Mouse (Mus musculus): Measurements from ENCODE around the gene Ccn5.

The Ccn5 gene

DNA sequence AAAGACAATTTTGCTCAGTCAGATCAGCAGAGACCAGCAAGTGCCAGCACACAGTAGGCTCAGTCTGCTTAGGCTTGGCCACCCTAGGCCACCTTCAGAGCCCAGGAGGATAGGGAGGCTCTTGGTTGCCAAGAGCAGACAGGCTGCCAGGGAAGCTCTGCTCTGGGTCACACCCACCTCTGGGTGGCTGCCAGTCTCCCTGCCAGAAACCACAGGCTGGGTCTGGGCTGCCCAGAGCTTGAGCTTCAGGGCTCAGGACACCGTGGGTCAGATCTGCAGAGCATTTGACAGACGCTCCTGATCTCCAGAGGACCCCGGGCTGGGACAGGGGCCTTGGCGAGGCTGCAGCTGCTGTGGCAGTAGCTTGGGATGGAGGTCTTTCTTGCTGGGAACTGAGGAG is at the start of gene Ccn5:
TSS of gene Ccn5 (plus strand) at position 255 of the 400 bp plus-strand sequence.
- CTCF ChIA-PET, result interaction anchor here (0.5 kb wide), 1 partner anchor 225 kb away, joined by 3 read pairs; no protein-coding TSS in a partner anchor

DNA sequence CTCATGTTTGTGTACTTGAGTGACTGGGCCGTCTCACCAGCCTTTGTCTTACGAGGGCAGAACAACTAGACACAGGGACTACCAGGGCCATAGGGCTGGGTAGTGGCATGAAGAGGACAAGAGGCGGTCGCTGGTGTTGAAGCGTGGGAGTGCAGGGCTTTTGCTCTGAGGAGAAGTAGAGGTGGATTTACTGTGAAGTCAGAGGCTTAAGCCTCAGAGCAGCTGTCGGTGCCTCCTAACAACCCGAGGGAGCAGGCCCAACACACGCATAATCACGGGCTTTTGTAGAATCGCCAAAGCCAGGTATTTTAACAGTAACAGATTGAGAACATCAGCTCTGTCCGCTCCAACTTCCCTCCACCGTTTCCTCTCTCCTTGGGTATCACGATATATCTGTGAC is 44.0 kb upstream of the Ccn5 start:
- CTCF ChIA-PET, result no interaction called here

DNA sequence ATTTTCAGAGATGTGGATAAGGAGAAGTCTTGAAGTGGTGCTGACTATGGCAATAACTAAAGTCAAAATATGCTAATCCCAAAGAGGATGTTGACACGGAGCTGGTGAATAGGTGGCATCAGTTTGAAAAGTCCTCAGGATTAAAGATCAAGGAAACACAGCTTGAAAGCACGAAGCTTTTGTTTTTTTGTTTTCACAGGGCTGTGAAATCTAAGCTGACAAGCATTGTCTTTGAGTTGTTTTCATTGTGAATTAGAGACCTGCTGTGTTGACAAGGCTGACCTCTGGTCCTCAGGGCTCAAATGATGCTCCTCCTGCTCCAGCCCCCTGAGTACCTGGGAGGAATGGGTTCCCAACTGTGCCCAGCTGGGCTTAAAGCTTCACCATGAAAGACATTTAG is 43.6 kb upstream of the Ccn5 start:
- CTCF ChIA-PET, result no interaction called here

DNA sequence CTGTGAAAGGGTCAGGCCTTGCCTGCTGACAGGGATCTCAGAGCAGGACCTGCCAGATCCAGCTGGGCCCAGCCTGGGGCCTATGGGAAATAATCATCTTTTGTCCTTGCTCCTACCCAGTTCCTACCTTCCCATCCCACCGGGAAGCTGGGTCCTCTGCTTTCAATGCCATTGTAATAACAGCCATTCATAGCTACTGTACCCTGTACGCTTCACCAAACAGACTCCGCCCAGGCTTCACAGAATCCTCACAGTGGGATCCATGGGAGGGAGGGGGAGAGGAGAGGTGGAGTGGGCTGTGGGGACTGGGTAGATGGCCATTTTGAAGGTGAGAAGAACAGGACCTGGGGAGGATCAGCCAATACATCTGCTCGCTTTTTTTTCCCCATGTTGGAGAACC is 41.8 kb upstream of the Ccn5 start:
- CTCF ChIA-PET, result no interaction called here

DNA sequence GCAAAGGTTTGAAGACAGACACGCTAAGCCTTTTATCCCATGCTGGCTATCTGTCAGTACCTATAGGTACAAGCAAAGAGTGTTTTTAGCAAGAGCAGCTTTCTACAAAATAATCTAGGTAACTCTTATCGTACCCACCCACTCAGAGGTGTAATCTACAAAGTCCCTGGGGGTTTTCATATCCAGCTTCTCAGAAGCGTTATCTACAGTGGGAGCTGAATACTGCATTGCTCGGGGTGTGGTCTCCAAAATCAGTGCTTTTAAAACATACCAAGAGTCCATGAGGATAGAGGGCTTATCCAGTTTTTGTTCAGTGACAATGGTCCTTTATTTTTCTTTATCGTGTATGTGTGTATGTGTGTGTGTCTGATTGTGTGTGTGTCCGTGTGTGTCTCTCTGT is 37.3 kb upstream of the Ccn5 start:
- CTCF ChIA-PET, result interaction anchor here (0.6 kb wide), 1 partner anchor 99 kb away, joined by 8 read pairs; no protein-coding TSS in a partner anchor

DNA sequence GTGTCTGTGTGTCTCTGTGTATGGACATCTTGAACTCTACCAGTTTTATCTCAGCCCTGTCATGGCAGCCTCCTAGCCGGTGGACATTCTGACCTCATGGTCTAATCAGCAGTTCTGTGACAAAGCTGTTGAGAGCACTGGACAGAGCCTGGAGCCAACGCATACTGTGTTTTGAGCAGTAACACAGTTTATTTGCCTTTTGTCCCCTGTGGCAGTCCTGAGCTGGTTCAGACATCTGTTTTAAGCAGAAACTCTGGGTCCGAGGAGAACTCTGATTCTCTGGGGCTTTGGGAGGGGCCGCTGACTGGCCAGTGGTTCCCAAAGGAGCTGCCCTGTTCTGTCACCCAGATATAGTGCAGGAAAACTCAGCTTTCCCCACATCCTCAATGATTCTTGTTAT is 36.8 kb upstream of the Ccn5 start:
- CTCF ChIA-PET, result interaction anchor here (0.6 to 0.7 kb wide), 2 partner anchors 69 to 100 kb away, joined by 6 to 8 read pairs; no protein-coding TSS in a partner anchor

DNA sequence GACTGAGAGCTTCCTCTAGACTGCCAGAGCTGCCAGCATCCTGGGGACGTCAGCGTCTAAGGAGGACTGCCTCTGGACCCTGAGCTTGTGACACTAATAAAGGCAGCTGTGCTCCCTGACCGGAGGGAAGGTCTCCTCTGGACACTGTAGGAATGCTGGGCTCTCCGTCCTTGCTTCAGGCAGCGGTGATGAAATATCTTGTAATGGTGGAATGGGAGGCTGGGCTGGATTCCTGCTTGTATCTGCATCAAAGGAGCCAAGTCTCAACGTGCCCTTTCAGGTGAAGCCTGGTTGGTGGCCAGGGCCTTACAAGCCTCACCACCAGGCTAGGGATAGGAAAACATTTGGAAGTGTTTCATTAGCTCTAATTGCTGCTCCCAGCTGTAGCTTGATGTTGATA is 33.6 kb upstream of the Ccn5 start:
- CTCF ChIA-PET, result interaction anchor here (0.6 to 1.4 kb wide), 2 partner anchors 37 to 43 kb away, joined by 3 to 5 read pairs; partner anchors contain the start of gene Ada

DNA sequence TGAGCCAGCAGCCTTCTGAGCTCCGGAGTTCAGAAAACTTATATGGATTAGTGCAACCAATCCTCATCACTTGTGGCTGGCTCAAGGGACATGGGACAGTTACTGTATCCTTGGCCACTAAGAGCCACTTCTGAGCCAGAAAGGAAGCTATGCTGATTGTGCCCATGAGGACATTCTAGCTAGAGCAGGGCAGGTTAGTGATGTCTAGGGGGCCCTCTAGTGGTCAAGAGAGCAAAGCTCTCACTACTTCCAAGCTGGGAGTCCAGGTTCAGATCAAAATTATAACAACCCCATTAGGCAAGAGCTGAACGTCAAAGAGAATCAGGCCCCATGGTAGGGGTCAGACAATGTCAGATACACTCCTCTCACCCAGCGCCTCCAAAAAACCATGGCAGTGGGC is 33.0 kb upstream of the Ccn5 start:
- CTCF ChIA-PET, result interaction anchor here (0.6 to 1.4 kb wide), 2 partner anchors 38 to 42 kb away, joined by 3 to 5 read pairs; partner anchors contain the start of gene Ada

DNA sequence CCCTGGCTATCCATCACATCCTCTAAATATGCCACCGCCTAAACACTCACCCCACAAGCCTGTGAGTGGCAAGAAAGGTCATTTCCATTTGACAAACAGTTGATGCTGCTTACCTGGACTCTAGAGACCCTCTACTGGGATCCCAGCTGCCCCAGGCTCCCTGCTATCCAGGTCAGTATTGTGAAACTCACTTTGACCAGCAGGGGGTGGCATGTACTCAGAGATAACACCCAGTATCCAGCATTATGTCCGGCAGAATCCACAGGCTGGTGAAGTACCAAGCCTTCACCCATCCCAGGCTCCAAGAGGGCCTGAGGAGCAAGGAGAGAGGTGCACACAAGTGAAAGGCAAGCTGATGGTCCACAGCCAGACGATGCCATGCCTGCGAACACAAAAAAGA is 32.2 kb upstream of the Ccn5 start:
- CTCF ChIA-PET, result no interaction called here

DNA sequence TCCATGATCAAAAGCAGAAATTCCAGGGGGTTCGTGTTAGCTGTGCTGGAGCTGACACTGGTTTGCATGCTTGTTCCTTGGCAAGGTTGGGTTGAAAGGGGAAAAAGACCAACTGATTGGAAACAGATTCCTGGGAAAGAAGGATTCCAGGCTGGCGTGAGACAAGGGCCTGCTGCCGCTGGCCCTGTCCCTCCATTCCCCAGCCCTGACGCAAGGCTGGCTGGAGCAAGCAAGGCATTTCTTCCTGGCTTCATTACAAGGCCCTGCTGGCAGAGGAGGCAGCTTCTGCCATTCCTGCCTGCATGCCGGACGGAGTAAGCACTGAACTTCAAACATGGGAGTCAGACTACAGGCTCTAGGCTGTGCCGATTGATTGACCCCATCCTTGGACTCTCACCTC is 22.2 kb upstream of the Ccn5 start:
- CTCF ChIA-PET, result no interaction called here

DNA sequence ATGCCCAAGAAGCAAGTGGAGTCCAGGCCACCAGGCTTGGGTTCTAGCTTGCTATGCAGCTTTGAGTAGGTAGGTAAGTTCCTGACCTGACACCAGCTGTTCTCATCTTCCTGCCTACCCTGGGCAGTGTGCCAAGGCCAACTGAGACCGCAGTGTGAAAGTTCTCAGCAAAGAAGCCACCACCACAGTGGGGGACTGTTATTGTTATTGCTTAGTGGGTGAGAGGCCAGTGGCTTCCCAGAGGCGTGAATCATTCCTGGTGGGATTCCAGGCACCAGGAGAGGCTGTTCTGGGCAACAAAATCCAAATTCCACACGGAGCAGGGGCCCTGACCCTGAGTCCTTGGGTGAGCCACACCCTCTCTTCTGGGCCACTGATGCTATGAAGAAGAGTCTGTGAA is 19.8 kb upstream of the Ccn5 start:
- CTCF ChIA-PET, result no interaction called here

DNA sequence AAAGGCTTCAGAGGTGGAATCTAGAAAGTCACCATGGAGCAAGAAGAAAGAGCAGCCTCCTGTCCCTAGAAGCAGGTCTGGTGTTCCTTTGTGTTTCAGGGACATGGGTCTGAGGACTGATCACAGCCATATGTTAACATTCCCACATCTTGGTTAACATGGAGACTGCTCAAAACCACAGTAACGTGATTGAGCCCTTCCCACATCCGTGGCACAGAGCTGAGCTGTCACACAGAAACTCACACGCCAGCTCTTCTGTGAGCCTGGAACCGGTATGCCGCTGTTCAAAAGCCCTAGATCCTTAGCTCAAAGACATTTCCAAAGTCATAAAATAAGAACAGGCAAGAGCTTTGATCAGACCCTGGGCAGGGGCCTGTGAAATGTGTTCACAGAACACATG is 19.3 kb upstream of the Ccn5 start:
- CTCF ChIA-PET, result no interaction called here

DNA sequence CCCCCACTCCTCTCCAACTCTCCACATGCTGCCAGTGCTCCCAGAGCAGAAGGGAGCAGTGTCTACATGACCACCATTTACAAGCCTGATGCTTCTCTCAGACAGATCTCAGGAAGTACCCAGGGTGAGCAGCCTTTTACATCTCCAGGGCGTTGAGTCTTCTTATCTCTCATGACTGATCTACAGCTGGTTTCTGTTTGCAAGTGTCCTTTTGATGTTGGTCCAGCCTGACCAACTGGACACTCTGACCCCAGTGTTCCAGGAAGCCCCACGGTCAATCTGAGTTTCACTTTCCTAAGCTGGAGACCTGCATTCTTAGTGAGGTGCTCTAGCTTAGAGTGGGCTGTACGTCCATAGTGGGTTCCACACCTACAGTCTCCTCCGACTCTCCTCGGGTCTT is 16.8 kb upstream of the Ccn5 start:
- CTCF ChIA-PET, result no interaction called here

DNA sequence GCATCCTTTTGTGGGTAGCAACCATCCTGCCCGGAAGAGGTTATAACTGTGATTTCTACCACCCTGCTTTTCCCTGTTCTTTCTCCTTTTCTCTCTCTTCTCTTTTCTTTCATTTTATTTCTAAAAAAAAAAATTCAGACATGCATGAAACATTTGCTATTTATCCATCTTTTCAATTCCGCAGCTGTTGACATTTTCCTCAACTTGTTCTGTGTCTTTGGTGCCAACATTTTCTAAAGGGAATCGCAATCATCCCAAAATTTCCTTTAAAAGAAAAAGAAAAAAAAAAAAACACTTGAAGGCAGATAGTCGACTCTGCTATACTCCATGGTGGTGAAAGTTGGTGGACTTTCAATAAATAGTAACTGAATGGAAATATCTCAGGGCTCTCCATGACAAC is 11.5 kb upstream of the Ccn5 start:
- CTCF ChIA-PET, result no interaction called here

DNA sequence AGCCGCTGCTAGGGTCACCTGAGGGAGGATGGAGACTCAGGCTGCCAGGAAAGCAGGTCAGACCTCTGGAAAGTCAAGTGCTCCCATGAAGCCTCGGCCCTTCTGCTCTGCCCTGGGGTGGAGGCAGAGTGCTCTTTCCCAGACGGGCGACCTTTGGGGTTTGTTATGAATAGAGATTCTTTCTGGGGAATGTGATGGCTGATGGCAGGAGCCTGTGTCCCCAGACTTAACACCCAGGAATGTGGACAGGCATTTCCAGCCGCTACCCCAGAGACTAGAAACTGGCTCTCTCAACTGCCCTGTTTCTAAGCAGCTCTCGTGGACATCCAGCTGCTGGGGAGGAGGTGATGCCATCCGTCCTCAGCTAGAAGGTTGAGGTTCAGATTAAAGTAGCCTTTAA is 11.0 kb upstream of the Ccn5 start:
- CTCF ChIA-PET, result no interaction called here

DNA sequence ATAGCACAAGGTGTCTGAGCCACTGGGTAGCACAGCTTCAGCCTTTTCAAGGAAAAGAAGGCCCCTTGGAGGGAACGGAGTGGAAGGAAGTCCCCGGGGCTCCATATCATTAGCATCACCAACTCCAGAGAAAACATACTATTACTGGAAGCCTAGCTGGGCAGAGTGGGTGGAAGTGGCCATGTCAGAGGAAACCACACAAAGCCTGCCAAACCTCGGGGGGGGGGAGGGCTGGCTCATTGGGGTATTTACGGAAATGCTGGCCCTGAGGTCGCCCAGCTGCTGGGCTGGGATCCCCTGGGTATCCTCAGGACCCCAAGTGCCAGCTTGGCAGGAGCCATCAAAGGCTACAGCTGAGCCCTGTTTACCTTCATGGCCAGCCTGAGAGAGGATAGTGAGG is 7.6 kb upstream of the Ccn5 start:
- CTCF ChIA-PET, result no interaction called here

DNA sequence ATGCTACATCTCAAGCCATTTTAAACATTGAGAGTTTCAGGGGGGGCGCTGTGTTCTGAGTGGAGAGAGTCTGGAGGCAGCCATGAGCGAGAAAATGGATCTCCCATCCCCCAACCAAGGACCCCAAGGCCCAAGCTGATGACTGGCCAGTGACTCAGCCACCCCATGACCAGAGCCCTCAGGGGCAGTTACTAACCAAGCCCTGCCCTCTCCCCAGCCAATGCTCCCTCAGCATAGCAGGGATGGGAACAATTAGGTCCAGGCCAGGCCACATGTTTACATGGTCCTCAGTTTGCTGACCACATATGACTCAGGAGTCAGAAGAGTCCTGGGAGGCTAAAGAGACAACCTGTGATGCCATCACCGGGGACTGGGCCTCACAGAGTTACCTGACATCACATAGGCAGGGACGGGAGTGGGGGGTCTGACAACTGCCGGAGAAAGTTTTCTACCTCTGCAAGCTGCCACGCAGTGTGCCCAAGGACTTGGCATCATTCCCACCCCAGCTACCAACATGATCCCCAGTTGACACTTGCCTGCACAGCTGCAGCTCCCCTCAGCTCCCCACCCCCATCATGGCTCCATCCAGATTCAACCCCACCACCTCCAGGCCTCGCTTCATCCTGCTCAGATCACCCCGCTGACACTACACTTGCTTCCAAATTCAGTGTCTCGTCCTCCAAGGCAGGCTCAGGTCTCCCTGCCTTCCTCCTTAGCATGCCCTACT is 5.8 kb upstream of the Ccn5 start:
- CTCF ChIA-PET, result no interaction called here

DNA sequence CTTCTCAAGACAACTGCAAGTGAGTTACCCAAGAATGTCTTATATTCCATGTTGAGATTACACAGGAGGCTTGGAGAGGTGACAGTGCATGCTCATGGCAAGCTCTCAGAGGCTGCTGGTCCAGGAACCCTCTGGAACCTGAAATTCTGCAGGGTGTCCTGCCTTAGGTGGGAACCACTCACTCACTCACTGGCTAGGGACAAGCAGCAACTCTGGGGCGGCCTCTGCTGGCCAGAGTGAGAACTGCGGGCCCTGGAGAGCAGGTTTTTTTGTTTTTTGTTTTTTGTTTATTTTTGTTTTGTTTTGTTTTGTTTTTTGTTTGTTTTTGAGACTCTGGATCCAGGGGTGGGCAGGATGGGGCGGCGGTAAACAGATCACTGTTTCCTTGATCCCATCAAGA is 2.6 kb downstream of the Ccn5 start:
- CTCF ChIA-PET, result no interaction called here

DNA sequence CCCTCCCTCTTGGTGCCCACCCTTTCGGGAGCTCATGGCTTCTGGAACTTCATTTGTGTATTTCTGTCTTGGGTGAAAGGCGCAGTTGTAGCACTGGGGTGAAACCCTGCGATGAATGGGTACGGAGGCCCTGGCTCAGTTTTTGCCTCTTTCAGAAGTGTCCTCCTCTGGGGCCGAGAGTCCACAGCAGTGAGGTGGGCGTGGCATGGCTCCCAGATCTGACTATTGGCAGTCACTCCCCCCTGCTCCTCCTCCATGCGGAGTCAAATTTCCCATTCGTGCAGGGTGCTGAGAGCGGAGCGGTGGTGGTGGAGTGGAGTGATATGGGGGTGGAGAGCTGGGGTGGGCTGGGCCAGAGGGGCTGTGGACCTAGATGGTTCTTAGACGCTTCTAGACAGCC is 3.1 kb downstream of the Ccn5 start:
- CTCF ChIA-PET, result no interaction called here

DNA sequence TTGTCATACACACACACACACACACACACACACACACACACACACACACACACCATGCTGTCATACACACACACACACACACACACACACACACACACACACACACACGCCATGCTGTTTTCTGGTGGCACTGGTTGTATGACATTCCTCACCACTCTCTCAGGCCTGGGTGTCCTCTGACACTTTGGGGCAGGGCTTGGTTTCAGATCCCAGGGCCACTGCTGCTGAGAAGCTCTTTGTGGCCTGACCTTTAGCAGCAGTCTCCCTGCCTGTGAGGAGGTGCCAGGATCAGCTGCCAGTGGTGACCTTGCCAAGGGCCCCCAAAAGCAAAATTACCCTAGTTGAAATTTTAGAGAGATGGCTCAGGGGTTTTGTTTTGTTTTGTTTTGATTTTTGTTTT is 5.2 kb downstream of the Ccn5 start:
- CTCF ChIA-PET, result interaction anchor here (0.7 kb wide), 1 partner anchor 37 kb away, joined by 8 read pairs; no protein-coding TSS in a partner anchor

DNA sequence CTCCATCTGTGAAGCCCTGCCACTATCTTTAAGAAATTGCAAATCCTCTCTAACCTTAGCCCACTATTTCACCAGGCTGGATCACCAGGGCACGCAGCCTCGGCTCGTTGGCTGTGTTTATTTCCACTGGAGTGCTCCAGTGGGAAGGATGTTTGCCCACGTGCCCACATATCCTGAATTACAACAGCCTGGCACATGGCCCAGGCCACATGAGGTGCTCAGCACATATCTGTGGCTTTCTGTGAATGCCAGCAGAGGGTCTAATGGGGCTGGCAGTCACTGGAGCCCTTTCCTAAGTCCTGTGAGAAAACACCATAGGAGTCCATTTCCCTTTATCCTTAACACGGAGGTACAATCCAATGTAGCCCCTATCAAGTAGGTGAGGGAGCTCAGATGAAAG is 5.8 kb downstream of the Ccn5 start:
- CTCF ChIA-PET, result interaction anchor here (0.7 kb wide), 1 partner anchor 147 kb away, joined by 3 read pairs; no protein-coding TSS in a partner anchor

DNA sequence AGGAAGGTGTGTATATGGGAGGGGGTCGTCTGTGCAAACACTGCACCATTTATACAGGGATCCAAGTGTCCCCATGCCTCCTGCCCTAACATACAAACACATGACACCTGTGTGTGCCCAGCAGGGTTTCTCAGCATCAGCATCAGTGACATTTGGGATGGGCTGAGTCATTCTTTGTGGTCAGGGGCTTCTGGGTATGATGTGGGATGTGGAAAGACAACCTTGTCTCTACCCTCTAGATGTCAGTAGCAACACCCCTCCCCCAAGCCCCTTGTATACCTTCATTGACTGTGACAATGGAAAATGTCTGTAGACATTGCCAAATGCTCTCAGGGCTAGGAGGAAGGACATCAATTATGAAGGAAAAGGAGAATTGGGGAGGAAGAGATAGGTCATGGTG is 10.5 kb downstream of the Ccn5 start:
- CTCF ChIA-PET, result no interaction called here

DNA sequence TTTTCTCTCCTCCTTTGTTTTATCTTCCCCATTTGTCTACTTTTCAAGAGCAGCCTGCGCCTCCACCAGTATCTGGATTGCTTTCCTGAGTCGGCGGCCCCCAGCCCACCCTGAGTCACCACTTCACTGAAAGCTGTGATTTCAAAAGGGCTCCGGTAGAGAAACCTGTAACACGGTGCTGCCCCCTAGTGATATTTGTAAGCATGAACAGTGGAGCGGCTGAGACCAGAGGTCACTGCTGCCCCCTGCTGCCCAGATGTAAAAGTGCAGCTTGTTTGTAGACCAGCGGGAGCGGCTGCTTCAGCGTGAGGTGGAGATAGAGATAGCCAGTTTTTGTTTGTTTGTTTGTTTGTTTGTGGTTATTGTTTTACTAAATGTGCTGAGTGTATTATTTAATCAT is 17.4 kb downstream of the Ccn5 start:
- CTCF ChIA-PET, result no interaction called here

DNA sequence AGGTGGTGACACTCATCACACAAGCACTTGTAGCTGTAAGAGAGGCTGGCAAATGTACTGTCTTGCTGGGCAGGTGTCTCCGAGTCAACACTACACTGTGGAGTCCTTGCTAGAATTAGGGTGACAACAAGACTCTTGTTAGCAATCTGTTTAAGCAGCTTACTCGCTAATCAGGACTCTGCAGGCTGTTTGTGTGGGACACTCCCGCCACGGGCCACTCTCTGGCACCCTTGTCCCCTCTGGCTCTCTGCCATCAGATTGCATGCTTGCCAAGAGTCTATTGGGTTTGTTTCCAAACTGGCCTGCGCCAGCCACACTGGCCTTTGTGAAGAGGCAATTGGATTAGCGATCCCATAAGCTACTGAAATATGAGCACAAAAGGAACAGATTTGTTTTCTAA is 18.9 kb downstream of the Ccn5 start:
- CTCF ChIA-PET, result interaction anchor here (0.6 to 0.7 kb wide), 2 partner anchors 15 to 240 kb away, joined by 3 read pairs; no protein-coding TSS in a partner anchor
